Mouse (Mus musculus) liver, adult 2 months (tissue): Measurements from ENCODE around the gene Vmp1.

Experiments used
- CTCF ChIP-seq: fragments of 200-500 bp; IDR thresholded peaks from 2 replicates; pipeline ENCODE4 v1.5.1; 2011; ENCODE audit warnings: low read depth, low read length, control low read depth
- POLR2A ChIP-seq: fragments of 200-500 bp; IDR thresholded peaks from 2 replicates; pipeline ENCODE4 v1.6.1; 2011; ENCODE audit warnings: low read length, control low read depth; ENCODE audit not compliant: insufficient read depth; ENCODE audit errors: extremely low read depth

- TF ChIP-seq CTCF, result no peak
- TF ChIP-seq POLR2A, result no peak
These were observed 87.3 kb downstream of the Vmp1 start for GRCm38 (mm10) chr11:86596187-86596960.
